Mouse (Mus musculus): ENCODE measurements around the gene Cpeb3.

DNA sequence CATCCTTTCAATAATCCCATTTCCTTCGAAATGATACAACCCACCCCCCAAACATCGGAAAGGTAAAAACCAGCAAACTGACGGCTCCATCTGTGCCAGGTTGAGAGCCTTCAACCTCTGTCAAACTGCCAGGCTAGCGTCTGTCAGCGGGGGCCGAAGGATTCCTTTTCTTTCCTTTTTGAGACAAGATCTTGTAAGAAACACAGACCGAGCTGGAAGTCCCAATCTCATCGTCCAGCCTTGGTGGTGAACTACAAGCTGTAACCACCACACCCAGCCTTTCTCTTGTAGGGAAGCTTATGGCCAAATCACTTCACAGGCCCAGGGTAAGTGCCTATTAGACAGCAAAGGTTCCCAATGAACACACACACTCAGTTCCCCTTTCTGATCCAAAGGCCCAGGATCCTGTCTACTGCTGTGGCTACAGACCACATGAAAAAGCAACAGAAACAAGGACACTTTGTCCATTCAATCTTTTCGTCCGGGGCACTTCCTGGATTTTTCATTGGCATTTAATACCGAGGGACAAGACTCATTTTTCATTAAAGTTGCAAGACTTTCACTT lies 35.8 kb downstream of the Cpeb3 start:
- TF ChIP-seq CTCF (IDR thresholded peaks at IDR 0.05; ENCODE audit: borderline replicate concordance, insufficient read depth, low read length) (no peak), POLR2A (IDR thresholded peaks at IDR 0.05; ENCODE audit: low read depth, low read length) (no peak)
